Mouse (Mus musculus): ENCODE results near the gene Nuf2. TPM values are rescaled to one million over a fixed set of nuclear protein-coding genes. Genes with fewer than 3 reads are reported as not detected.

The Nuf2 gene
- polyA plus RNA-seq, 1 experiment from 2014 or later = 52.0 TPM

Other genes with a start within 250 kb of the Nuf2 start
- gene Rgs5, start 124.0 kb upstream of the Nuf2 start, polyA plus RNA-seq (2014; fragmentation: Nextera tagmentation; extraction: Ambion mirVana) = 24.0 and 26.7 TPM in 2 replicates
- 5.0 and 5.7 TPM in 2 replicates for gene Rgs4, start 216.2 kb upstream of the Nuf2 start, polyA plus RNA-seq (2014; fragmentation: Nextera tagmentation; extraction: Ambion mirVana)

Data from stomach, embryonic 14.5 days (tissue).